Mouse (Mus musculus): ENCODE data around the gene Wwc2.

- TF ChIP-seq CTCF (IDR thresholded peaks at IDR 0.05; ENCODE audit: low read depth, low read length) (no peak), POLR2A (IDR thresholded peaks at IDR 0.05; ENCODE audit: borderline replicate concordance, low read depth, low read length) (no peak)
These were observed 16.1 kb upstream of the Wwc2 start for GRCm38 (mm10) chr8:48006869-48007268.
